Mouse (Mus musculus) heart, postnatal 4 days (tissue): ENCODE data around the gene Rmi2. TPM values are rescaled to one million over a fixed set of nuclear protein-coding genes. Genes with fewer than 3 reads are reported as not detected.
"Not testable (repeated sequence)": the region's sequence is repeated elsewhere in the genome, so short reads cannot be mapped to it uniquely, and the experiment has no call there.

Source experiments
- DNase-seq: peaks from one replicate; pipeline ENCODE4 v3.0.0; 2021
- total RNA-seq, 2 experiments: library from RNA; stranded (reverse); gene quantifications; 2 replicates each; pipeline ENCODE4 v1.2.3; 2021

Rmi2 gene
- total RNA-seq, 2 experiments from 2014 or later, result 5.1 to 5.5 TPM

- DNase-seq, result no peak
These were observed 6.9 kb upstream of the Rmi2 start for GRCm38 (mm10) chr16:10827766-10828460.

- no peak for DNase-seq
These were observed 6.4 kb upstream of the Rmi2 start for GRCm38 (mm10) chr16:10828461-10828805.

- no peak for DNase-seq
These were observed 333 bp upstream of the Rmi2 start for GRCm38 (mm10) chr16:10834542-10834910.

GRCm38 (mm10) chr16:10836388-10836787, 1.5 kb downstream of the Rmi2 start:
- DNase-seq, result no peak

- DNase-seq, result no peak
These were observed 2.4 kb downstream of the Rmi2 start for GRCm38 (mm10) chr16:10837250-10837649.

GRCm38 (mm10) chr16:10837903-10838302, 3.0 kb downstream of the Rmi2 start:
- DNase-seq, result no peak

- peak; percentile 36 for DNase-seq
These were observed 3.8 kb downstream of the Rmi2 start for GRCm38 (mm10) chr16:10838487-10839245.

GRCm38 (mm10) chr16:10840018-10840417, 5.2 kb downstream of the Rmi2 start:
- DNase-seq, result no peak

- DNase-seq, result no peak
These were observed 7.5 kb downstream of the Rmi2 start for GRCm38 (mm10) chr16:10842282-10842855.

- DNase-seq, result peak; percentile 53
These were observed 8.8 kb downstream of the Rmi2 start for GRCm38 (mm10) chr16:10843486-10844318.

GRCm38 (mm10) chr16:10844319-10844670, 9.4 kb downstream of the Rmi2 start:
- DNase-seq, result no peak

GRCm38 (mm10) chr16:10845952-10846351, 11.1 kb downstream of the Rmi2 start:
- DNase-seq, result no peak

GRCm38 (mm10) chr16:10846503-10846902, 11.6 kb downstream of the Rmi2 start:
- DNase-seq, result peak; percentile 82

- DNase-seq, result peak; percentile 62
These were observed 15.4 kb downstream of the Rmi2 start for GRCm38 (mm10) chr16:10849965-10850861.

GRCm38 (mm10) chr16:10850905-10851304, 16.0 kb downstream of the Rmi2 start:
- DNase-seq, result no peak

- not testable (repeated sequence) for DNase-seq
These were observed 17.4 kb downstream of the Rmi2 start for GRCm38 (mm10) chr16:10852216-10852615.

- DNase-seq, result no peak
These were observed 24.9 kb downstream of the Rmi2 start for GRCm38 (mm10) chr16:10859726-10860245.

- DNase-seq, result no peak
These were observed 26.5 kb downstream of the Rmi2 start for GRCm38 (mm10) chr16:10861408-10861807.

GRCm38 (mm10) chr16:10864833-10865591, 30.2 kb downstream of the Rmi2 start:
- DNase-seq, result no peak

GRCm38 (mm10) chr16:10865592-10865987, 30.7 kb downstream of the Rmi2 start:
- no peak for DNase-seq

- DNase-seq, result peak; percentile 33
These were observed 32.0 kb downstream of the Rmi2 start for GRCm38 (mm10) chr16:10866841-10867240.
